ENCODE assay signal across 18 mouse cellular contexts in genomic region chr2:178632831-178633585, GRCm38 (mm10).
DNase-seq lines count a peak whose midpoint lies in the region; ATAC-seq lines count a peak whose summit lies in the region.
"Had no signal": no experiment of that assay in that cellular context is flagged by ENCODE, and none has a peak within 500 bp of the region (broad histone marks: within the 10 kb centered on the region; RNA-seq: fewer than 3 reads in every experiment).

No protein-coding gene starts in this region.

- 89% methylated on average over 13 of the region's 13 CpGs for WGBS in midbrain, embryonic 10.5 days
- 82% methylated on average over 13 of the region's 13 CpGs for WGBS in midbrain, embryonic 15.5 days
- 76% methylated on average over 13 of the region's 13 CpGs for WGBS in neural tube, embryonic 13.5 days
- WGBS in heart, embryonic 10.5 days = 86% methylated on average over 13 of the region's 13 CpGs

- DNase-seq in cerebellum, postnatal 14 days = peak; percentile 46 to 59
- DNase-seq in cerebellum, adult 9-10 months = no peak
- no peak for DNase-seq in midbrain, embryonic 10.5 days (ENCODE audit: low spot score)
- DNase-seq in forelimb bud, embryonic 11.5 days (ENCODE audit: low read depth, low spot score) = peak; percentile 35
- DNase-seq in right cerebral cortex, postnatal 4 days = no peak
- DNase-seq in heart, embryonic 10.5 days (ENCODE audit: low spot score) = no peak
- DNase-seq: cerebellum, adult 11-12 months; gastrocnemius, postnatal 25 days; kidney, postnatal 10 days; liver, postnatal 0 days; lung, postnatal 4 days; thymus, adult 18-20 months had no signal

- no peak for ATAC-seq in midbrain, embryonic 15.5 days (replicated peaks)
- peak; percentile 6; the same call in 1 of the 2 replicates for ATAC-seq in neural tube, embryonic 13.5 days (ENCODE audit: low read depth)
- ATAC-seq: inflammation-experienced regulatory T-cells, adult 6 months; Patski had no signal

- no peaks in the 10 kb centered on the region for H3K9me3 ChIP-seq in midbrain, embryonic 10.5 days (replicated peaks)
- H3K9me3 ChIP-seq in midbrain, embryonic 15.5 days = no peaks in the 10 kb centered on the region
- H3K9me3 ChIP-seq in neural tube, embryonic 13.5 days = no peaks in the 10 kb centered on the region
- H3K9me3 ChIP-seq in heart, embryonic 10.5 days = no peaks in the 10 kb centered on the region
- H3K9me3 ChIP-seq: midbrain, embryonic 12.5 days had no signal

- H3K36me3 ChIP-seq in midbrain, embryonic 10.5 days = no peaks in the 10 kb centered on the region
- H3K36me3 ChIP-seq in midbrain, embryonic 15.5 days (replicated peaks) = no peaks in the 10 kb centered on the region
- no peaks in the 10 kb centered on the region for H3K36me3 ChIP-seq in neural tube, embryonic 13.5 days
- H3K36me3 ChIP-seq in heart, embryonic 10.5 days = no peaks in the 10 kb centered on the region
- H3K36me3 ChIP-seq: midbrain, embryonic 12.5 days had no signal

- H3K27me3 ChIP-seq in midbrain, embryonic 10.5 days (ENCODE audit: low read depth, poor library complexity, severe bottlenecking) = no peaks in the 10 kb centered on the region
- H3K27me3 ChIP-seq in midbrain, embryonic 15.5 days (replicated peaks) = no peaks in the 10 kb centered on the region
- no peaks in the 10 kb centered on the region for H3K27me3 ChIP-seq in neural tube, embryonic 13.5 days
- no peaks in the 10 kb centered on the region for H3K27me3 ChIP-seq in heart, embryonic 10.5 days (ENCODE audit: insufficient read depth, poor library complexity, severe bottlenecking)
- H3K27me3 ChIP-seq: CH12.LX, Patski had no signal

- H3K4me3 ChIP-seq in midbrain, embryonic 10.5 days = no peak overlapping the region
- H3K4me3 ChIP-seq in midbrain, embryonic 15.5 days = no peak overlapping the region
- no peak overlapping the region for H3K4me3 ChIP-seq in neural tube, embryonic 13.5 days
- no peak overlapping the region for H3K4me3 ChIP-seq in heart, embryonic 10.5 days
- H3K4me3 ChIP-seq: midbrain, embryonic 12.5 days had no signal

- H3K27ac ChIP-seq in midbrain, embryonic 10.5 days (replicated peaks) = peak overlapping the region; percentile 52
- H3K27ac ChIP-seq in midbrain, embryonic 15.5 days = no peak overlapping the region
- no peak overlapping the region for H3K27ac ChIP-seq in neural tube, embryonic 13.5 days (replicated peaks)
- no peak overlapping the region for H3K27ac ChIP-seq in heart, embryonic 10.5 days
- H3K27ac ChIP-seq: midbrain, embryonic 12.5 days had no signal

- no peak overlapping the region for H3K4me2 ChIP-seq in midbrain, embryonic 15.5 days
- H3K4me2 ChIP-seq in neural tube, embryonic 13.5 days = no peak overlapping the region
- H3K4me2 ChIP-seq: midbrain, embryonic 12.5 days had no signal

- H3K9ac ChIP-seq in midbrain, embryonic 15.5 days = no peak overlapping the region
- H3K9ac ChIP-seq in neural tube, embryonic 13.5 days = no peak overlapping the region
- H3K9ac ChIP-seq: liver, postnatal 0 days; midbrain, embryonic 12.5 days had no signal

- H3K4me1 ChIP-seq in midbrain, embryonic 10.5 days = peaks cover 35% of the 10 kb centered on the region
- H3K4me1 ChIP-seq in midbrain, embryonic 15.5 days = peaks cover 24% of the 10 kb centered on the region
- peaks cover 43% of the 10 kb centered on the region for H3K4me1 ChIP-seq in neural tube, embryonic 13.5 days (replicated peaks)
- peaks cover 18% of the 10 kb centered on the region for H3K4me1 ChIP-seq in heart, embryonic 10.5 days

Comparison
In these comparisons a context has a peak if more than half of its experiments do, and no peak if none do; other contexts are left out.
1. DNase-seq: peak in cerebellum, postnatal 14 days (2 of 2) and forelimb bud, embryonic 11.5 days (single experiment); none in cerebellum, adult 9-10 months (single experiment), midbrain, embryonic 10.5 days (single experiment), right cerebral cortex, postnatal 4 days (single experiment) and heart, embryonic 10.5 days (single experiment).